Mouse (Mus musculus) thymus, adult 18-20 months (tissue): Measurements from ENCODE around the gene 2010109A12Rik.

Source experiments
- DNase-seq, 2 experiments: peaks; one replicate each; pipeline ENCODE4 v3.0.0; 2022; ENCODE audit warnings: mixed read lengths in 2 of 2

Gene 2010109A12Rik

GRCm38 (mm10) chr5:93206109-93207005 lies at the start of gene 2010109A12Rik, which contains the start of gene Ccni:
Gene 2010109A12Rik, plus strand, starts transcription at chr5:93206518.
Gene Ccni, minus strand, starts transcription at chr5:93206495.
- DNase-seq, result peak; percentile 89 to 92

- DNase-seq, result no peak
Measured at GRCm38 (mm10) chr5:93163541-93163940, 42.8 kb upstream of the 2010109A12Rik start.

- DNase-seq, result no peak
Measured at GRCm38 (mm10) chr5:93167919-93168516, 38.3 kb upstream of the 2010109A12Rik start.

- DNase-seq, result no peak
Measured at GRCm38 (mm10) chr5:93168654-93169053, 37.7 kb upstream of the 2010109A12Rik start.

GRCm38 (mm10) chr5:93171420-93171819 lies 34.9 kb upstream of the 2010109A12Rik start:
- no peak for DNase-seq

GRCm38 (mm10) chr5:93172536-93172935 lies 33.8 kb upstream of the 2010109A12Rik start:
- DNase-seq, result no peak

- no peak for DNase-seq
Measured at GRCm38 (mm10) chr5:93174675-93175074, 31.6 kb upstream of the 2010109A12Rik start.

- DNase-seq, result no peak
Measured at GRCm38 (mm10) chr5:93178616-93179015, 27.7 kb upstream of the 2010109A12Rik start.

- DNase-seq, result no peak
Measured at GRCm38 (mm10) chr5:93180252-93180651, 26.1 kb upstream of the 2010109A12Rik start.

GRCm38 (mm10) chr5:93183311-93183710 lies 23.0 kb upstream of the 2010109A12Rik start:
- DNase-seq, result no peak

GRCm38 (mm10) chr5:93184548-93184947 lies 21.8 kb upstream of the 2010109A12Rik start:
- no peak for DNase-seq

GRCm38 (mm10) chr5:93189607-93190006 lies 16.7 kb upstream of the 2010109A12Rik start:
- DNase-seq, result no peak

GRCm38 (mm10) chr5:93190428-93190827 lies 15.9 kb upstream of the 2010109A12Rik start:
- DNase-seq, result no peak

- DNase-seq, result no peak
Measured at GRCm38 (mm10) chr5:93198232-93198631, 8.1 kb upstream of the 2010109A12Rik start.

- no peak for DNase-seq
Measured at GRCm38 (mm10) chr5:93201181-93201580, 5.1 kb upstream of the 2010109A12Rik start.

GRCm38 (mm10) chr5:93205371-93206108 lies 778 bp upstream of the 2010109A12Rik start:
- DNase-seq, result peak; percentile 75 to 84

- peak in 1 of 2 experiments; percentile 18 for DNase-seq
Measured at GRCm38 (mm10) chr5:93207006-93207348, 659 bp downstream of the 2010109A12Rik start.

GRCm38 (mm10) chr5:93207555-93207954 lies 1.2 kb downstream of the 2010109A12Rik start:
- no peak for DNase-seq

GRCm38 (mm10) chr5:93218375-93218774 lies 12.1 kb downstream of the 2010109A12Rik start:
- DNase-seq, result no peak

GRCm38 (mm10) chr5:93221661-93222060 lies 15.3 kb downstream of the 2010109A12Rik start:
- DNase-seq, result no peak

- no peak for DNase-seq
Measured at GRCm38 (mm10) chr5:93224549-93224948, 18.2 kb downstream of the 2010109A12Rik start.

- no peak for DNase-seq
Measured at GRCm38 (mm10) chr5:93227157-93227556, 20.8 kb downstream of the 2010109A12Rik start.

- DNase-seq, result no peak
Measured at GRCm38 (mm10) chr5:93229527-93229926, 23.2 kb downstream of the 2010109A12Rik start.
